Comparison of ENCODE assay signal across 15 mouse cellular contexts in genomic region chr12:104908024-104908781, GRCm38 (mm10). TPM values are rescaled to one million over a fixed set of nuclear protein-coding genes. Genes with fewer than 3 reads are reported as not detected.
DNase-seq lines count a peak whose midpoint lies in the region; ATAC-seq lines count a peak whose summit lies in the region.
"Had no signal": no experiment of that assay in that cellular context is flagged by ENCODE, and none has a peak within 500 bp of the region (broad histone marks: within the 10 kb centered on the region; RNA-seq: fewer than 3 reads in every experiment).

No protein-coding gene starts in this region.

- H3K4me3 ChIP-seq in forebrain, embryonic 14.5 days (ENCODE audit: low read depth, low read length): no peak overlapping the region
- no peak overlapping the region for H3K4me3 ChIP-seq in forebrain, embryonic 16.5 days (replicated peaks; ENCODE audit: low read length)
- H3K4me3 ChIP-seq in embryonic facial prominence, embryonic 13.5 days: no peak overlapping the region
- H3K4me3 ChIP-seq in midbrain, embryonic 12.5 days: no peak overlapping the region
- H3K4me3 ChIP-seq: stomach, embryonic 15.5 days had no signal

- H3K4me1 ChIP-seq in forebrain, embryonic 14.5 days (ENCODE audit: control insufficient read depth, insufficient read depth, low read length): no peaks in the 10 kb centered on the region
- 0 out of 2 replicates have a peak, but pooled peaks cover 3% of the 10 kb centered on the region for H3K4me1 ChIP-seq in forebrain, embryonic 16.5 days (replicated peaks; ENCODE audit: control insufficient read depth, insufficient read depth, low read length)
- H3K4me1 ChIP-seq in embryonic facial prominence, embryonic 13.5 days: peaks cover 37% of the 10 kb centered on the region
- peaks cover 25% of the 10 kb centered on the region for H3K4me1 ChIP-seq in midbrain, embryonic 12.5 days
- H3K4me1 ChIP-seq: stomach, embryonic 15.5 days had no signal

- no peaks in the 10 kb centered on the region; the same call in 1 of the 2 replicates for H3K27me3 ChIP-seq in forebrain, embryonic 14.5 days (replicated peaks; ENCODE audit: control insufficient read depth, insufficient read depth, low read length)
- H3K27me3 ChIP-seq in forebrain, embryonic 16.5 days (replicated peaks; ENCODE audit: control insufficient read depth, insufficient read depth, low read length): no peaks in the 10 kb centered on the region
- H3K27me3 ChIP-seq in embryonic facial prominence, embryonic 13.5 days: 0 out of 2 replicates have a peak, but pooled peaks cover 4% of the 10 kb centered on the region
- H3K27me3 ChIP-seq in midbrain, embryonic 12.5 days: peaks cover 36% of the 10 kb centered on the region
- H3K27me3 ChIP-seq: stomach, embryonic 15.5 days had no signal

- no peaks in the 10 kb centered on the region for H3K9me3 ChIP-seq in forebrain, embryonic 14.5 days (replicated peaks; ENCODE audit: control insufficient read depth, low read length)
- no peaks in the 10 kb centered on the region for H3K9me3 ChIP-seq in forebrain, embryonic 16.5 days (ENCODE audit: control insufficient read depth, low read length)
- H3K9me3 ChIP-seq in embryonic facial prominence, embryonic 13.5 days: no peaks in the 10 kb centered on the region
- H3K9me3 ChIP-seq in midbrain, embryonic 12.5 days: peaks cover 4% of the 10 kb centered on the region; the same call in 1 of the 2 replicates
- H3K9me3 ChIP-seq: stomach, embryonic 15.5 days had no signal

- no peak overlapping the region for H3K27ac ChIP-seq in forebrain, embryonic 14.5 days (ENCODE audit: low read depth, low read length)
- no peak overlapping the region for H3K27ac ChIP-seq in forebrain, embryonic 16.5 days (ENCODE audit: low read length)
- H3K27ac ChIP-seq in embryonic facial prominence, embryonic 13.5 days: peak overlapping the region; percentile 36; the same call in 1 of the 2 replicates
- H3K27ac ChIP-seq in midbrain, embryonic 12.5 days (replicated peaks): peak overlapping the region; percentile 31
- H3K27ac ChIP-seq: macrophage; stomach, embryonic 15.5 days had no signal

- DNase-seq in forebrain, embryonic 14.5 days (ENCODE audit: low spot score): no peak
- peak; percentile 61 for DNase-seq in MN1 (ENCODE audit: low spot score)
- DNase-seq in right cerebral cortex, postnatal 25 days: no peak
- DNase-seq in adrenal gland, postnatal 36 days: no peak
- DNase-seq in gastrocnemius, postnatal 36 days: no peak
- DNase-seq: kidney, postnatal 36 days; liver, postnatal 0 days; right cerebral cortex, adult 18-20 months; thymus, postnatal 25 days had no signal

- H3K4me2 ChIP-seq in forebrain, embryonic 14.5 days (ENCODE audit: low read length): no peak overlapping the region
- no peak overlapping the region for H3K4me2 ChIP-seq in forebrain, embryonic 16.5 days (ENCODE audit: low read length)
- H3K4me2 ChIP-seq in embryonic facial prominence, embryonic 13.5 days: peak overlapping the region; percentile 32
- H3K4me2 ChIP-seq in midbrain, embryonic 12.5 days (replicated peaks): no peak overlapping the region
- H3K4me2 ChIP-seq: stomach, embryonic 15.5 days had no signal

- intact Hi-C loops in gastrocnemius, postnatal 36 days (cut with DNase I): no loop called here

- WGBS in forebrain, embryonic 14.5 days: 5% methylated on average over 15 of the region's 15 CpGs
- 8% methylated on average over 15 of the region's 15 CpGs for WGBS in forebrain, embryonic 16.5 days
- 5% methylated on average over 15 of the region's 15 CpGs for WGBS in embryonic facial prominence, embryonic 13.5 days
- 3% methylated on average over 15 of the region's 15 CpGs for WGBS in midbrain, embryonic 12.5 days

- peak; percentile 26; the same call in 1 of the 2 replicates for ATAC-seq in forebrain, embryonic 14.5 days
- ATAC-seq in forebrain, embryonic 16.5 days: no peak
- no peak for ATAC-seq in embryonic facial prominence, embryonic 13.5 days (ENCODE audit: insufficient number of reproducible peaks, insufficient read depth, low FRiP score, low TSS enrichment, low read depth)
- peak; percentile 14; the same call in 1 of the 2 replicates for ATAC-seq in midbrain, embryonic 12.5 days (ENCODE audit: low FRiP score, low read depth)
- ATAC-seq: liver, postnatal 0 days had no signal

- H3K36me3 ChIP-seq in forebrain, embryonic 14.5 days (ENCODE audit: control insufficient read depth, insufficient read depth, low read length): no peaks in the 10 kb centered on the region
- no peaks in the 10 kb centered on the region for H3K36me3 ChIP-seq in forebrain, embryonic 16.5 days (ENCODE audit: control insufficient read depth, insufficient read depth)
- no peaks in the 10 kb centered on the region for H3K36me3 ChIP-seq in embryonic facial prominence, embryonic 13.5 days
- H3K36me3 ChIP-seq in midbrain, embryonic 12.5 days: no peaks in the 10 kb centered on the region
- H3K36me3 ChIP-seq: G1E; stomach, embryonic 15.5 days had no signal

- no peak overlapping the region for H3K9ac ChIP-seq in forebrain, embryonic 14.5 days (ENCODE audit: low read length)
- H3K9ac ChIP-seq in forebrain, embryonic 16.5 days (replicated peaks; ENCODE audit: low read depth, low read length): no peak overlapping the region
- 0 out of 2 replicates have a peak overlapping the region, but pooled peaks have one; percentile 16 for H3K9ac ChIP-seq in embryonic facial prominence, embryonic 13.5 days
- no peak overlapping the region for H3K9ac ChIP-seq in midbrain, embryonic 12.5 days (replicated peaks)
- H3K9ac ChIP-seq: liver, postnatal 0 days; stomach, embryonic 15.5 days had no signal

RNA-seq across cellular contexts. Expression of gene Clmn, which starts 43.3 kb away (rescaled TPM):
- polyA plus RNA-seq in forebrain, embryonic 14.5 days (2014; fragmentation: Nextera tagmentation; extraction: Ambion mirVana): 0.33 and 0.72 TPM in 2 replicates
- polyA plus RNA-seq in forebrain, embryonic 16.5 days (2015; fragmentation: Nextera tagmentation; extraction: Ambion mirVana): 0.71 and 0.84 TPM in 2 replicates
- polyA plus RNA-seq in embryonic facial prominence, embryonic 13.5 days (2015; fragmentation: Nextera tagmentation; extraction: Ambion mirVana): 4.3 TPM in 2 replicates
- 2.2 and 2.5 TPM in 2 replicates for polyA plus RNA-seq in midbrain, embryonic 12.5 days (2016; fragmentation: Nextera tagmentation; extraction: Ambion mirVana)
- 10 to 100 TPM in 1 of 2 experiments, 1 to 10 TPM in 1; 7.9 to 13.2 TPM for total RNA-seq in adrenal gland, postnatal 36 days (2021)
- 1 to 10 TPM; 1.9 to 2.1 TPM for total RNA-seq in gastrocnemius, postnatal 36 days (2021)
- polyA plus RNA-seq: G1E, macrophage had no signal

Comparison
In these comparisons a context has a peak if more than half of its experiments do, and no peak if none do; other contexts are left out.
1. ATAC-seq: peak in forebrain, embryonic 14.5 days (single experiment) and midbrain, embryonic 12.5 days (single experiment); none in forebrain, embryonic 16.5 days (single experiment) and embryonic facial prominence, embryonic 13.5 days (single experiment).
2. H3K27ac ChIP-seq: peak in embryonic facial prominence, embryonic 13.5 days (single experiment) and midbrain, embryonic 12.5 days (single experiment); none in forebrain, embryonic 14.5 days (single experiment) and forebrain, embryonic 16.5 days (single experiment).